Mouse (Mus musculus) bone marrow macrophage, adult 2 months (primary cell): Measurements from ENCODE around the gene Zmym5.

Source experiments
- CTCF ChIP-seq: IDR thresholded peaks from 2 replicates; pipeline ENCODE4 v1.5.1; 2012; ENCODE audit warnings: low read depth, mild to moderate bottlenecking, low read length, moderate library complexity
- POLR2A ChIP-seq: IDR thresholded peaks from 2 replicates; pipeline ENCODE4 v1.6.1; 2012; ENCODE audit warnings: mild to moderate bottlenecking, low read depth, low read length, borderline replicate concordance

DNA sequence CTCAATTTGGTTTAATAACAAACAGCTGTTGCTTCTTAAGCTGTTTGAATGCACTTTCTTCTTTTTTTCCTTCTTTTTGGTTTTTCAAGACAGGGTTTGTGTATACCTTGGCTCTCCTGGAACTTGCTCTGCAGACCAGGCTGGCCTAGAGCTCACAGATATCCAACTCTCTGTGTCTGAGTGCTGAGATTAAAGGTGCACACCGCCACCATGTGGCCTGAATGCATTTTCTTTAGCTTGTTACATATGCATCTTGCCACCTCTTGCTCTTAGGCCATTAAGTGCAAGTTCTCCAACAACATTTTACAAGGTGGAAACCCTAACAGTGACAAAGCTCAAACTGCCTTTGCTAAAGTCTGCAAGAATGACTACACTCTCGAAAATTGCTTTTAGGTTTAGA lies 18.3 kb downstream of the Zmym5 start:
- TF ChIP-seq CTCF (no peak), POLR2A (no peak)
